Mouse (Mus musculus): ENCODE results near the gene Ttc5. TPM values are rescaled to one million over a fixed set of nuclear protein-coding genes. Genes with fewer than 3 reads are reported as not detected.

Gene Ttc5
- 67.0 and 80.7 TPM in 2 replicates for polyA plus RNA-seq (2014; fragmentation: Nextera tagmentation; extraction: Ambion mirVana)

DNA sequence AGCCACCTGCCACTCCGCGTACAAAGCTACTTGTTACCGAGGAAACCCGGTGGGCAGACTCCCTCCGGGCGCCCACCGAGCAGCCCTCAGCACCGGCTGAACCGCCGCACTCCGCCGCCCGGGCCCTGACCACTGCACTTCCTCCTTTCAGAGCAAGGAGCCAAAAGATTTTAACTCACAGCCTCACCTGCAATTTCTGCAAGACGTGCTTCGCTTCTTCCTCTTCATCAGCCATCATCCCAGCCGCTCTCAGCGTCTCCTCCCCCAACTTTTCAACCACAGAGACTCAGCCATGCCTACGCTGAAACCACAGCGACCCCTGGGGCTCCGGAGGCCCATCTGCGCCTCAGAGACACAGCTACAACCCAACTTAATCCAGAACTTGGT lies at the start of gene Ttc5:
Ttc5 (minus strand) TSS at position 269 of the 387 bp plus-strand sequence.
- peak within 1 kb of the TSS; percentile 97 for H3K4me3 ChIP-seq (ENCODE audit: low read depth, low read length)
- no peaks in the 10 kb centered on the region for H3K4me1 ChIP-seq (replicated peaks; ENCODE audit: control insufficient read depth, insufficient read depth, low read length)
- H3K4me2 ChIP-seq (ENCODE audit: low read length): peak within 1 kb of the TSS; percentile 59
- ATAC-seq (replicated peaks; ENCODE audit: low FRiP score, low TSS enrichment, low read depth): peak; percentile 90
- H3K9ac ChIP-seq (ENCODE audit: low read length): peak within 1 kb of the TSS; percentile 82
- H3K27ac ChIP-seq (ENCODE audit: low read depth): peak within 1 kb of the TSS; percentile 33; the same call in 1 of the 2 replicates
- peaks cover 11% of the 10 kb centered on the region for H3K36me3 ChIP-seq (ENCODE audit: control insufficient read depth, insufficient read depth, low read length)
- H3K27me3 ChIP-seq (replicated peaks; ENCODE audit: control insufficient read depth, insufficient read depth, low read length): no peaks in the 10 kb centered on the region
- H3K9me3 ChIP-seq (ENCODE audit: control insufficient read depth, low read length): no peaks in the 10 kb centered on the region
- WGBS: 0% methylated on average over 21 of the region's 21 CpGs
- DNase-seq (ENCODE audit: low spot score): peak; percentile 99

DNA sequence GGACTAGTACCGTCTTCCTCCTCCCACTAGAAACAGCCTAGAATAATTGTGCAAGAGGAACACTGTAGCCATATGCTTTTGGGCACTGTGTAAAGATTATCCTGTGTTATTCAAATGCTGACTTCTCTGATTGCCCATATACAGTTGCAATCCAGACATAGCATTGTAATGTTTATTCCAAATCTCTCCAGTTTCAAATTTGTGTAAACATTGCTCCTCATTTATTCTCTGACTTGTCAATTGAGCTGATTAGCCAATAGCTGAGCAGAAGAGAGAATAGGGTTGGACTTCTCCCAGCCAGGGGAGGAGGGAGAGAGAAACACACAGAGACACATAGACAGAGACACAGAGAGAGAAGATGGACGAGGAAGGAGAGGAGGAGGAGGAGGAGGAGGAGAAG lies 49.1 kb upstream of the Ttc5 start:
- 47% methylated on average over 2 of the region's 2 CpGs for WGBS
- Histone ChIP-seq H3K4me2 (ENCODE audit: low read length) (no peak overlapping the region), H3K9ac (ENCODE audit: low read length) (no peak overlapping the region), H3K9me3 (ENCODE audit: control insufficient read depth, low read length) (no peaks in the 10 kb centered on the region), H3K4me1 (replicated peaks; ENCODE audit: control insufficient read depth, insufficient read depth, low read length) (no peaks in the 10 kb centered on the region), H3K4me3 (ENCODE audit: low read depth, low read length) (0 out of 2 replicates have a peak overlapping the region, but pooled peaks have one; percentile 4), H3K36me3 (ENCODE audit: control insufficient read depth, insufficient read depth, low read length) (no peaks in the 10 kb centered on the region; the same call in 1 of the 2 replicates), H3K27me3 (replicated peaks; ENCODE audit: control insufficient read depth, insufficient read depth, low read length) (no peaks in the 10 kb centered on the region), H3K27ac (ENCODE audit: low read depth) (peak overlapping the region; percentile 4; the same call in 1 of the 2 replicates)
- no peak for DNase-seq (ENCODE audit: low spot score)
- ATAC-seq (replicated peaks; ENCODE audit: low FRiP score, low TSS enrichment, low read depth): no peak

DNA sequence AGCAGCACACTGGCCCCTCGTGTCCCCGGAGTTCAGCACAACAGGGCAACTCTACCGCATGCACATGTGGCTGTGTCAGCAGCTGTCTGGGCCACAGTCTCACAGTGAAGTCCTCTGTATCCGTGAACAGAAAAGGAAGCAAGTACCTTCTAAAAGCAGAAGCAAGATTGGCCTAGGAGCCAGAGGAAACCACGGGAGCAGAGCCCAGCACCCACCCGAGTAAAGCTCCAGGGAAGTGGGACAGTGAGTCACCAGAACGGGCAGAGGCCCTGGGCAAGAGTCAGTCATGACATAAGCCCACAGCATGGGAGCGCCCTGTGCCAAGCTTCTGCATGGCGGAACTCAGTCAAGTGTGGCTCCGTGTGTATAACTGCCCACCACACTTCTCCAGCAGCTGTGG lies 48.6 kb upstream of the Ttc5 start:
- no peaks in the 10 kb centered on the region for H3K4me1 ChIP-seq (replicated peaks; ENCODE audit: control insufficient read depth, insufficient read depth, low read length)
- DNase-seq (ENCODE audit: low spot score) (no peak), ATAC-seq (replicated peaks; ENCODE audit: low FRiP score, low TSS enrichment, low read depth) (no peak)
- H3K36me3 ChIP-seq (ENCODE audit: control insufficient read depth, insufficient read depth, low read length): peaks cover 3% of the 10 kb centered on the region; the same call in 1 of the 2 replicates
- no peak overlapping the region for H3K4me2 ChIP-seq (ENCODE audit: low read length)
- no peaks in the 10 kb centered on the region for H3K9me3 ChIP-seq (ENCODE audit: control insufficient read depth, low read length)
- no peak overlapping the region for H3K9ac ChIP-seq (ENCODE audit: low read length)
- no peak overlapping the region for H3K4me3 ChIP-seq (ENCODE audit: low read depth, low read length)
- no peaks in the 10 kb centered on the region for H3K27me3 ChIP-seq (replicated peaks; ENCODE audit: control insufficient read depth, insufficient read depth, low read length)
- WGBS: 85% methylated on average over 10 of the region's 10 CpGs
- peak overlapping the region; percentile 4; the same call in 1 of the 2 replicates for H3K27ac ChIP-seq (ENCODE audit: low read depth)

DNA sequence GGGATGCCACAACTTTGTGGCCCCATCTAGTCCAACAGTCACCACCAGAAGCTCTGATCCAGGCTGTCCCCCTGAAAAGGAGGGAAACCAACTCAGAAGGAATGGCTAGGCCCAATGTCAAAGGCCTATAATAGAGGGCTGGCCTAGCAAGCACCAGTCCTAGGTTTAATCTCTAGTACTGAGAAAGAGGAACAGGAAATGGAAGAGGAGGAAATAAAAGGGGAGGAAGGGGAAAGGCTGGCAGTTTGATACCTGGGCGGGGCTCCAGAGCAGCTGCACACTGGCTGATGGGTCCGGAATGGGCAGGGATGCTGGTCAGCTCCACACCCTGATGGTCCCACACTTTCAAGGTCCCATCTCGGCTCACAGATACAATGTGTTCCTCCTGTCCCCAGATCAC lies 44.6 kb upstream of the Ttc5 start:
- DNase-seq (ENCODE audit: low spot score): no peak
- Histone ChIP-seq H3K4me1 (replicated peaks; ENCODE audit: control insufficient read depth, insufficient read depth, low read length) (no peaks in the 10 kb centered on the region), H3K9ac (ENCODE audit: low read length) (no peak overlapping the region), H3K4me3 (ENCODE audit: low read depth, low read length) (no peak overlapping the region), H3K4me2 (ENCODE audit: low read length) (no peak overlapping the region), H3K36me3 (ENCODE audit: control insufficient read depth, insufficient read depth, low read length) (peaks cover 12% of the 10 kb centered on the region), H3K27ac (ENCODE audit: low read depth) (no peak overlapping the region), H3K9me3 (ENCODE audit: control insufficient read depth, low read length) (no peaks in the 10 kb centered on the region), H3K27me3 (replicated peaks; ENCODE audit: control insufficient read depth, insufficient read depth, low read length) (no peaks in the 10 kb centered on the region)
- WGBS: 71% methylated on average over 3 of the region's 3 CpGs
- ATAC-seq (replicated peaks; ENCODE audit: low FRiP score, low TSS enrichment, low read depth): no peak

DNA sequence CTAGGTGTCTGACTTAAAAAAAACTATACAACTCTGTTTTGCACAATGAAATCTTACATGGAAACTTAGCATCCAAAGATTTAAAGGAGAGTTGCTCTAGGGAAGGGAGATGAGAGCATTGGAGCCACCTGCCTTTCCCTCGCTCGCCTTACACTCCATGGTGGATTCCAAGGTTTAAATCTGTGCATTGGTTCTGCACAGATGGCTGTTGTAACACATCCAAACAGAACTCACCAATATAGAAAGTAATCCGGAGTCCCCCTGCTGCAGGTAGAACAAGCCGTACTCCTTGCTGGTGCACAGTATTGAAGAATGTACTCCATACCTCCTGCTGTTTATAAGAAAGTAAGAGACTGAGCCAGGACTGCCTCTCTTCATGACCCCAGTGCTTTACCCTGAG lies 41.3 kb upstream of the Ttc5 start:
- no peaks in the 10 kb centered on the region for H3K4me1 ChIP-seq (replicated peaks; ENCODE audit: control insufficient read depth, insufficient read depth, low read length)
- no peak for ATAC-seq (replicated peaks; ENCODE audit: low FRiP score, low TSS enrichment, low read depth)
- H3K27me3 ChIP-seq (replicated peaks; ENCODE audit: control insufficient read depth, insufficient read depth, low read length): no peaks in the 10 kb centered on the region
- H3K9me3 ChIP-seq (ENCODE audit: control insufficient read depth, low read length): no peaks in the 10 kb centered on the region
- H3K4me3 ChIP-seq (ENCODE audit: low read depth, low read length): no peak overlapping the region
- H3K9ac ChIP-seq (ENCODE audit: low read length): no peak overlapping the region
- no peak overlapping the region for H3K4me2 ChIP-seq (ENCODE audit: low read length)
- H3K36me3 ChIP-seq (ENCODE audit: control insufficient read depth, insufficient read depth, low read length): peaks cover 33% of the 10 kb centered on the region
- no peak for DNase-seq (ENCODE audit: low spot score)
- H3K27ac ChIP-seq (ENCODE audit: low read depth): no peak overlapping the region
- 88% methylated on average over 4 of the region's 4 CpGs for WGBS

DNA sequence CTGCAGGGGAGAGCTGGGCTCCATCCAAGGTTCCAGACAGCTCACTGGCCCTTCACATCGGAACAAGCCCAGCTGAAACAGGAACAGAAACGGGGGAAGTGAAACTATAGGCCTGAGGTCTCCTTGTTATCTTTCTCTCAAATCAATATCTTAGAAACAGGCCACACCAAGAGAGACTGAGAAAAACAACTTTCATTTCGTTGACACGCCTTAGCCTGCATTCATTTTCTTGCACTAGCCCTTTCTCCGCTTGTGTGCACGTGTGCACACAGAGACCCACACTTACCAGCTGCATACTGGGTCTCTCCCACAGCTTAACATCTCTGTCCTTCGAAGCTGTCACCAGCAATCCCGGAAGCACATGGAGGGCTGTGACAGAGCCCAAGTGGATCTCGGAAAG lies 38.9 kb upstream of the Ttc5 start:
- Histone ChIP-seq H3K9ac (ENCODE audit: low read length) (no peak overlapping the region), H3K36me3 (ENCODE audit: control insufficient read depth, insufficient read depth, low read length) (peaks cover 57% of the 10 kb centered on the region), H3K4me2 (ENCODE audit: low read length) (no peak overlapping the region), H3K27me3 (replicated peaks; ENCODE audit: control insufficient read depth, insufficient read depth, low read length) (no peaks in the 10 kb centered on the region), H3K4me3 (ENCODE audit: low read depth, low read length) (no peak overlapping the region), H3K4me1 (replicated peaks; ENCODE audit: control insufficient read depth, insufficient read depth, low read length) (no peaks in the 10 kb centered on the region), H3K27ac (ENCODE audit: low read depth) (no peak overlapping the region), H3K9me3 (ENCODE audit: control insufficient read depth, low read length) (no peaks in the 10 kb centered on the region)
- ATAC-seq (replicated peaks; ENCODE audit: low FRiP score, low TSS enrichment, low read depth) (no peak), DNase-seq (ENCODE audit: low spot score) (no peak)
- WGBS: 82% methylated on average over 9 of the region's 9 CpGs

DNA sequence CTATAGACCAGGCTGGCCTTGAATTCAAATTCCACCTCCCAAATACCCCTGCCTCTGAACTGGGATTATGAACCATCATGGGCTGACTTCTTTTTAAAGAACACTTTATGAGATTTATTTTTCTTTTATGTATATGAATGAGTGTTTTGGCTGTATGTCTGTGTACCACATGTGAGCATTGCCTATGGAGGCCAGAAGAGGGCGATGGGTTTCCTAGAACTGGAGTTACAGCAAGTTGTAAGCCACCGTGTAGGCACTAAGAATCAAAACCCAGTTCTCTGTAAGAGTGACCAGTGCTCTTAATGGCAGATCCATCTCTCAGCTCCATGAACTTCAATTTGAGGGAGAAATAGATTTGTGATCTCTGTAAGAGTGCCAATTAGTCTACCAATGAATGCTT lies 37.9 kb upstream of the Ttc5 start:
- H3K27ac ChIP-seq (ENCODE audit: low read depth): no peak overlapping the region
- H3K36me3 ChIP-seq (ENCODE audit: control insufficient read depth, insufficient read depth, low read length): peaks cover 55% of the 10 kb centered on the region
- no peak for DNase-seq (ENCODE audit: low spot score)
- 76% methylated on average over 2 of the region's 2 CpGs for WGBS
- H3K4me1 ChIP-seq (replicated peaks; ENCODE audit: control insufficient read depth, insufficient read depth, low read length): no peaks in the 10 kb centered on the region
- H3K9ac ChIP-seq (ENCODE audit: low read length): no peak overlapping the region
- H3K9me3 ChIP-seq (ENCODE audit: control insufficient read depth, low read length): no peaks in the 10 kb centered on the region
- ATAC-seq (replicated peaks; ENCODE audit: low FRiP score, low TSS enrichment, low read depth): no peak
- H3K4me3 ChIP-seq (ENCODE audit: low read depth, low read length): no peak overlapping the region
- H3K4me2 ChIP-seq (ENCODE audit: low read length): no peak overlapping the region
- no peaks in the 10 kb centered on the region for H3K27me3 ChIP-seq (replicated peaks; ENCODE audit: control insufficient read depth, insufficient read depth, low read length)

DNA sequence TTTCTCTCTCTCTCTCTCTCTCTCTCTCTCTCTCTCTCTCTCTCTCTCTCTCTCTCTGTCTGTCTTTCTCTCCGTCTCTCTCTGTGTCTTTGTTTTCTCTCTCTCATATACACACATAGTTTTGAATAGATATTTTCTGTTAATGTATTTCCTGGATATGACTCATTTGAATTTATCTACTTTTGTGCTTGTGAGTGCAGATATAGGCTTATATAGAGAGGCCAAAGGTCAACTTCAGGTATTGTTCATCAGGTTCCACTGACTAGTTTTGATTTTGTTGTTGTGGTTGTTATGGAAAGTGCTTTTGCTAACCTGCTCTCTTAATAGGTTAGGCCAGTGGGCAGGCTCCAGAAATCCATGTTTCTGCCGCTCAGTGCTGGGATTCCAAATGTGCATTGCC lies 27.7 kb upstream of the Ttc5 start:
- H3K9me3 ChIP-seq (ENCODE audit: control insufficient read depth, low read length): no peaks in the 10 kb centered on the region
- no peak overlapping the region for H3K27ac ChIP-seq (ENCODE audit: low read depth)
- H3K4me3 ChIP-seq (ENCODE audit: low read depth, low read length): no peak overlapping the region
- WGBS: 95% methylated on average over 2 of the region's 2 CpGs
- no peak for ATAC-seq (replicated peaks; ENCODE audit: low FRiP score, low TSS enrichment, low read depth)
- H3K4me2 ChIP-seq (ENCODE audit: low read length): no peak overlapping the region
- H3K27me3 ChIP-seq (replicated peaks; ENCODE audit: control insufficient read depth, insufficient read depth, low read length): no peaks in the 10 kb centered on the region
- H3K9ac ChIP-seq (ENCODE audit: low read length): no peak overlapping the region
- H3K4me1 ChIP-seq (replicated peaks; ENCODE audit: control insufficient read depth, insufficient read depth, low read length): no peaks in the 10 kb centered on the region; the same call in 1 of the 2 replicates
- peaks cover 61% of the 10 kb centered on the region for H3K36me3 ChIP-seq (ENCODE audit: control insufficient read depth, insufficient read depth, low read length)
- DNase-seq (ENCODE audit: low spot score): no peak

DNA sequence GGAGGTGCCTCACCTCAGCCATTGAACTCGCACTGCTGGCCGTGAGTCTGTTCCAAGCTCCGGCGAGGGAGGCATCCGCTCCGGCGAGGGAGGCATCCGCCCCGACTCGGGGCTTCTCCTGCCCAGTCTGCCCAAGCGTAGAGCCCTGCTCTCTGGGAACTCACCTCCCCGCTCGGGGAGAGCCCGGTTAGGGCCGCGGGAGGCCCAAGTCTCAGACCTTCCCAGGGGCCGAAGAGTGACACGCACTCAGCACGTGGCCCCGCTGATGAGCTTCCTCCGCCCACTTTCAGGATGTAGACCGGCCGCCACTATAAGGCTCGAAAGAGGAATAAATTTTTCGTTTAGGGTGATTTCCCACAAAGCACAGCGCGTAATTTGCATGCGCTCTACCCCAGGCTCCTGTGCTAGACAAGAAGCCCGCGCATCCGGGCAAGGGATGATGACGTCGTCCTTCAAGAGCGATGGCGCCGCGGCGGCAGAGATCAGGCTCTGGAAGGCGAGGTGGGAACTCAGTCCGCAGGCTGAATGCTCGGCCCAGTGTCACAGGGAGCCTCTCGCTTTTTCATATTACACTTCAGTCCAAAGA lies 22.3 kb upstream of the Ttc5 start, which contains the start of the genes Ccnb1ip1 and Parp2:
Ccnb1ip1 (minus strand) TSS at position 246 of the 586 bp plus-strand sequence.
Parp2 (plus strand) TSS at position 355 of the 586 bp plus-strand sequence.
- peak; percentile 99 for ATAC-seq (replicated peaks; ENCODE audit: low FRiP score, low TSS enrichment, low read depth)
- H3K9ac ChIP-seq (ENCODE audit: low read length): peak within 1 kb of the TSS; percentile 81
- H3K4me1 ChIP-seq (replicated peaks; ENCODE audit: control insufficient read depth, insufficient read depth, low read length): no peaks in the 10 kb centered on the region; the same call in 1 of the 2 replicates
- under 1% methylated on average over 42 of the region's 42 CpGs for WGBS
- peak within 1 kb of the TSS; percentile 81 for H3K27ac ChIP-seq (ENCODE audit: low read depth)
- H3K4me2 ChIP-seq (ENCODE audit: low read length): peak within 1 kb of the TSS; percentile 65
- DNase-seq (ENCODE audit: low spot score): peak; percentile 100
- H3K4me3 ChIP-seq (ENCODE audit: low read depth, low read length): peak within 1 kb of the TSS; percentile 73
- peaks cover 16% of the 10 kb centered on the region for H3K36me3 ChIP-seq (ENCODE audit: control insufficient read depth, insufficient read depth, low read length)
- no peaks in the 10 kb centered on the region for H3K9me3 ChIP-seq (ENCODE audit: control insufficient read depth, low read length)
- no peaks in the 10 kb centered on the region for H3K27me3 ChIP-seq (replicated peaks; ENCODE audit: control insufficient read depth, insufficient read depth, low read length)

Data from intestine, embryonic 14.5 days (tissue).